Mouse (Mus musculus) heart, embryonic 11.5 days (tissue): ENCODE measurements around the gene Tgfb2. TPM values are rescaled to one million over a fixed set of nuclear protein-coding genes. Genes with fewer than 3 reads are reported as not detected.

ENCODE experiments used
- ATAC-seq: fragments of 200-750 bp; cut with Nextera tagmentation; replicated peaks from 2 replicates; pipeline ENCODE4 v1.8.0; 2017; ENCODE audit warnings: moderate library complexity; ENCODE audit not compliant: insufficient number of reproducible peaks, low FRiP score, low TSS enrichment
- H3K27ac ChIP-seq: fragments of 300-500 bp; sonication (generic); 2 replicates; pipeline ENCODE4 v1.5.1; 2014; ENCODE audit warnings: mild to moderate bottlenecking, low read depth, low read length
- H3K27me3 ChIP-seq: fragments of 300-500 bp; sonication (generic); 2 replicates; pipeline ENCODE4 v1.6.1; 2014; ENCODE audit warnings: mild to moderate bottlenecking, low read length, mixed read lengths; ENCODE audit not compliant: control insufficient read depth, insufficient read depth
- H3K36me3 ChIP-seq: fragments of 300-500 bp; sonication (generic); 2 replicates; pipeline ENCODE4 v1.6.1; 2014; ENCODE audit warnings: mild to moderate bottlenecking, low read length, moderate library complexity, mixed read lengths; ENCODE audit not compliant: control insufficient read depth, insufficient read depth
- H3K4me1 ChIP-seq: fragments of 300-500 bp; sonication (generic); 2 replicates; pipeline ENCODE4 v1.6.1; 2014; ENCODE audit warnings: low read length; ENCODE audit not compliant: control insufficient read depth, insufficient read depth
- H3K4me2 ChIP-seq: fragments of 300-500 bp; sonication (generic); 2 replicates; pipeline ENCODE4 v1.6.1; 2014; ENCODE audit warnings: mild to moderate bottlenecking, moderate library complexity
- H3K4me3 ChIP-seq: fragments of 300-500 bp; sonication (generic); 2 replicates; pipeline ENCODE4 v1.5.1; 2014; ENCODE audit warnings: low read depth, low read length
- H3K9ac ChIP-seq: fragments of 300-500 bp; sonication (generic); 2 replicates; pipeline ENCODE4 v1.6.1; 2014; ENCODE audit warnings: mild to moderate bottlenecking, low read depth, low read length, moderate library complexity
- H3K9me3 ChIP-seq: fragments of 300-500 bp; sonication (generic); replicated peaks from 2 replicates; pipeline ENCODE4 v1.6.1; 2016; ENCODE audit warnings: low read length; ENCODE audit not compliant: control insufficient read depth
- WGBS: fragments of 180-500 bp; shearing (Covaris S2); extraction: QIAGEN DNeasy Blood & Tissue Kit; methylation state at CpG from one replicate; pipeline ENCODE4 v1.1.7; 2014; ENCODE audit not compliant: insufficient replicate concordance; 5-methylcytosine and 5-hydroxymethylcytosine counted together
- polyA plus RNA-seq: library from polyadenylated mRNA; unstranded; fragments of >200 nt; fragmentation: Nextera tagmentation; extraction: Ambion mirVana; gene quantifications from 2 replicates; pipeline ENCODE4 v1.2.1, GENCODE M21; 2014

The Tgfb2 gene
- polyA plus RNA-seq, 1 experiment from 2014 or later = 56.5 TPM

DNA sequence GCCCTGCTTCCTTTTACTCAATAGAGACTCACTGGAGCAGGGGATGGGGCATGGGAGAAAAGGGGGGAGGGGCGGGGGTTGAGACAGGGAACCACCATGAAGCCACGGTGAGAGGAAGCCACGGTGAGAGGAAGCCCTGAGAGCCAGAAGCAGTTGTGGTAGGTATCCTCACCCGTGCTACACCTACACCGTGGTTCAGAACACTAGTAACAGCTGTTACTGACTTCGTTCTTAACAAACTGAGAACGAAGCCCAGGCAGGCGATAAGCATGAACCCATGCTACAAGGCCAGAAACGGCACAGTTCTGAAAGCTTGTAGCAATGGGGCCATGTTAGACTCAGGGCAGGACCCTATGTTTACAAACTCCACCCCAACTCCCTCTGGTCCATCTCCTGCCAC lies 9.6 kb downstream of the Tgfb2 start:
- H3K4me1 ChIP-seq = peaks cover 4% of the 10 kb centered on the region; the same call in 1 of the 2 replicates
- no peak overlapping the region for H3K27ac ChIP-seq
- no peaks in the 10 kb centered on the region for H3K9me3 ChIP-seq
- H3K4me2 ChIP-seq = no peak overlapping the region
- H3K27me3 ChIP-seq = no peaks in the 10 kb centered on the region
- H3K36me3 ChIP-seq = no peaks in the 10 kb centered on the region
- ATAC-seq = no peak
- no peak overlapping the region for H3K4me3 ChIP-seq
- 80% methylated on average over 9 of the region's 9 CpGs for WGBS
- H3K9ac ChIP-seq = no peak overlapping the region

DNA sequence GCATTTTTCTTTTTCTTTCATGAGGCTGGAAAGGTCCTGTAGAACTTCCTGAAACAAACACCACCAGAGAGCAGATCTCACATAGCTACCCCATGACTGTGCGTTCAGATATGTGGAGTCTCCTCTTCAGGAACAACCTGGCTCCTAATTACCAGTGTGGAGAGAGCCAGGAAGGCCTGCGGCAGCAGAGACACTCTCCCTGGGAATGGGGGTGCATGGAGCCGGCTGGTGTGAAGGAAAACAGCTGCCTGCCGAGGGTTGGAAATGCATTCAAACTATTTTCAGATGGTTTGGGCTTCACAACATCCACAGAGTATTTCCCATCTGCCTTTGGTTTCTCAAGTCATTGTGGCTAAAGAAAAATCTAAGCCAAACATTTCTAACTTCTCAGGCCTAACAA lies 10.4 kb downstream of the Tgfb2 start:
- Histone ChIP-seq H3K27me3 (no peaks in the 10 kb centered on the region), H3K9me3 (no peaks in the 10 kb centered on the region), H3K4me2 (no peak overlapping the region), H3K36me3 (no peaks in the 10 kb centered on the region), H3K9ac (no peak overlapping the region), H3K27ac (no peak overlapping the region), H3K4me3 (no peak overlapping the region), H3K4me1 (peaks cover 4% of the 10 kb centered on the region; the same call in 1 of the 2 replicates)
- no peak for ATAC-seq
- WGBS = 44% methylated on average over 4 of the region's 4 CpGs

DNA sequence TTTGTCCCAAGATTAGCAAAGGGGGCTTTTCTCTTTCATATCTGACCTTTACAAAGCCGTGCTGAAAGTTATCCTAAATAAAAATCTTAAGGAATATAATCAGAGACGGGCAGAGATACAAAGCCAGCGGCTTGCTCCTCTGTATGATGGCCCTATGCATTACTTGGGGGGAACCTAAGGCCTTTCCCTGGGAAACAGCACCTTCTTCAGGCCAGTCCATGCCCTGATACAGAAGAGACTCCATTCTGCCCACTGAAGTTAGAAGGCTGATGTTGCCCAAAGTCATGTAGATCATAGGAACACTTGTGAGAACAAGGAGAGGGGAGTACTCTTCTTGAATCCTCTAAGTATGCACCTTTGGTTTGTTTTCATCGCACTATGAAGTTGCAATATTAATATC lies 13.4 kb downstream of the Tgfb2 start:
- peaks cover 7% of the 10 kb centered on the region; the same call in 1 of the 2 replicates for H3K4me1 ChIP-seq
- H3K27me3 ChIP-seq = no peaks in the 10 kb centered on the region
- 76% methylated on average over 4 of the region's 4 CpGs for WGBS
- no peak for ATAC-seq
- no peaks in the 10 kb centered on the region for H3K36me3 ChIP-seq
- H3K27ac ChIP-seq = no peak overlapping the region
- no peak overlapping the region for H3K9ac ChIP-seq
- H3K4me3 ChIP-seq = no peak overlapping the region
- no peaks in the 10 kb centered on the region for H3K9me3 ChIP-seq
- H3K4me2 ChIP-seq = no peak overlapping the region

DNA sequence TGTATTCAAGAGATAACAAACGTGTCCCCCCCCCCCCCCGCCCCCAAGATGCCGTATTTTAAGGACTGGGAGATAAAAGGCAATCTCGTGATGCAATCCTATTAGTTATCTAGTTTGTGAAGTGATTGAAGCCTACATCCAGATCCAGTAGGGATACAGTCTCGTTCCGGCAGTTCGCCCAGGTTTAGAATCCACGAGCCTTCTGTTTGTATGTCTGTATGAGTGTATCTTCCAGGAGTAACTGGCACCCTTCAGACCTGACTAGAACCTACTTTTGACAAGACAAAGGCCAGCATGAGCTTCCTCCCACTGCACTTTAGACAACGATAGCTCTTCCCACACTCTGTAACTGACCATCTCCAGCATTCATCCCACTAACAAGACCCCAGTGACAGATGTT lies 14.1 kb downstream of the Tgfb2 start:
- peaks cover 11% of the 10 kb centered on the region; the same call in 1 of the 2 replicates for H3K4me1 ChIP-seq
- no peaks in the 10 kb centered on the region for H3K27me3 ChIP-seq
- H3K27ac ChIP-seq = no peak overlapping the region
- H3K4me2 ChIP-seq = no peak overlapping the region
- ATAC-seq = no peak
- H3K36me3 ChIP-seq = no peaks in the 10 kb centered on the region
- H3K9ac ChIP-seq = no peak overlapping the region
- 80% methylated on average over 9 of the region's 9 CpGs for WGBS
- no peak overlapping the region for H3K4me3 ChIP-seq
- H3K9me3 ChIP-seq = no peaks in the 10 kb centered on the region

DNA sequence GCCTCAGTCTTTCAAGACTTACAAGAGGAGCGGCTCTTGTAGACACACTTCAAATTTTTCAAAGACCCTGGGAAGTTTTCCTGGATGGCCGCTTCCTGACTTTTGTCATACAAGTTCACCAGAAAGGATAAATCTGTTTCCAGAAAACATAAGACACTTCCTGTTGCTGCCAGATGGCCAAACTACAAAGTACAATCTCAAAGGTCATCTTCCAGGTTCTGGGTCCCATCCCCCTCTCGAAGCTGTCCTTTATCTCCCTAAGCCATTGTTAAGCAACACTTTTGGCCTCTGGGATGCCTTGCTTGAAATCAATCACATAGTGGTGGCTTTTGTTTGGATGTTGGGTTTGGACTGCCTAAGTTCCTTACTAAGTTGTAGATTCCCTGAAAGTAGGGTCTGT lies 21.7 kb downstream of the Tgfb2 start:
- no peak overlapping the region for H3K4me2 ChIP-seq
- no peak for ATAC-seq
- no peak overlapping the region for H3K9ac ChIP-seq
- no peaks in the 10 kb centered on the region for H3K27me3 ChIP-seq
- no peaks in the 10 kb centered on the region for H3K9me3 ChIP-seq
- no peaks in the 10 kb centered on the region for H3K36me3 ChIP-seq
- WGBS = 75% methylated on average over 3 of the region's 3 CpGs
- no peak overlapping the region for H3K4me3 ChIP-seq
- H3K27ac ChIP-seq = no peak overlapping the region
- H3K4me1 ChIP-seq = peaks cover 35% of the 10 kb centered on the region

DNA sequence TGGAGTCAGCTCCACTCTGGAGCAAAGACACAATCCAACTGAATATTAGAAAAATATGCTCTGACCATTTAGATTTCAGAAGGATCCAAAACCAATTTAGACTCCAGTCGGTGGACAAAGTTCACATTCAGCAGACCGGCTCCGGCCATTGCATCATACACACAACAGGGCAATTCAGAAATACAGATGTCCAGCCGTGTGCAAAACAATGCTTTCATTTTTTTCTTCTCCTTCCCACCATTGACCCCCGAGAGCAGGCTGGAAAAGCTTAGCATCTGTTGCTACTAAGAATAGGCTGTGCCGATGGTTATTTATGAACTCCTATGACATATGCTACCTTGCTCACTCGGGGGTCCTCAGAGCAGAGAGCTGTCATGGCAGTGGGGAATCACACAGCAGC lies 23.2 kb downstream of the Tgfb2 start:
- no peaks in the 10 kb centered on the region for H3K36me3 ChIP-seq
- H3K4me1 ChIP-seq = peaks cover 41% of the 10 kb centered on the region
- H3K4me3 ChIP-seq = no peak overlapping the region
- H3K27me3 ChIP-seq = no peaks in the 10 kb centered on the region
- WGBS = 46% methylated on average over 7 of the region's 7 CpGs
- no peak overlapping the region for H3K9ac ChIP-seq
- H3K4me2 ChIP-seq = no peak overlapping the region
- H3K27ac ChIP-seq = no peak overlapping the region; the same call in 1 of the 2 replicates
- H3K9me3 ChIP-seq = no peaks in the 10 kb centered on the region
- no peak for ATAC-seq

DNA sequence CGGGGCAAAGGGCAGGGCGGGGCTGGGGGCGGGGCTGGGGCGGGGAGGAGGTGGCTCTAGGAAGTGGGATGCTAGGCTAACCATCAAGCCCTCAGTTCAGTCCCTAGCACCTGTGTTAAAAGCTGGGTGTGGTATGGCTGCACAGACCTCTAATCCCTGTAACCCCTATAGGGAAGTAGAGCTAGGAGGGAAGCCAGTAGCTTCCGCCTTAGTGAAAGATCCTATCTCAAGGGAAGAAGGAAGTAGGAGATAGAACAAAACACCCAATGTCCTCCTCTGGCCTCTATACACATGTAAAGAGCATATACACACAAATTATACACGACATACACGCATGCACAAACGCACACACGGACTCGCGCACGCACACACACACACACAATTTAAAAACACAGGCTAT lies 28.2 kb downstream of the Tgfb2 start:
- Histone ChIP-seq H3K4me2 (no peak overlapping the region), H3K4me3 (no peak overlapping the region), H3K9ac (no peak overlapping the region), H3K27ac (no peak overlapping the region), H3K36me3 (no peaks in the 10 kb centered on the region), H3K27me3 (no peaks in the 10 kb centered on the region), H3K4me1 (peaks cover 34% of the 10 kb centered on the region), H3K9me3 (no peaks in the 10 kb centered on the region)
- no peak for ATAC-seq
- 78% methylated on average over 12 of the region's 12 CpGs for WGBS

DNA sequence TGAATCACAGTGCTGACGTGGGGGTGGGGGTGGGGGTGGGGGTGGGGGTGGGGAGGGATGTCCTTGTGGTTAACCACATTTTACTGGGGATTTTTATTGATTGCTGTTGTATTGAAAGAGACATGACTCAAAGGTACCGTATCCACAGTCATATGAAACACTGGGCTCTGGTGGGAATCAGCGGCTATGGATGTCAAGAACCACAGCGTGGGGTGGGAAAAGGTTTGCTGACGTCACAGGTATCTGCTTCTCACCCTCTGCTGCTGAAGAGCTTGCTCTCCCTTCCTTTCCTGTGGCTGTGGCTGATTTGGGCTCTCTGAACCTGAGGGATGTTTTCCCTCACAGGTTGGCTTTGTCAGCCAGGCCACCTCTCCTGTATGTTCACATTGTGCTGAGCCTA lies 29.6 kb downstream of the Tgfb2 start:
- Histone ChIP-seq H3K4me1 (peaks cover 26% of the 10 kb centered on the region), H3K4me3 (no peak overlapping the region), H3K27me3 (no peaks in the 10 kb centered on the region), H3K36me3 (no peaks in the 10 kb centered on the region), H3K9ac (no peak overlapping the region), H3K9me3 (no peaks in the 10 kb centered on the region), H3K27ac (no peak overlapping the region), H3K4me2 (no peak overlapping the region)
- ATAC-seq = no peak
- WGBS = 58% methylated on average over 5 of the region's 5 CpGs

DNA sequence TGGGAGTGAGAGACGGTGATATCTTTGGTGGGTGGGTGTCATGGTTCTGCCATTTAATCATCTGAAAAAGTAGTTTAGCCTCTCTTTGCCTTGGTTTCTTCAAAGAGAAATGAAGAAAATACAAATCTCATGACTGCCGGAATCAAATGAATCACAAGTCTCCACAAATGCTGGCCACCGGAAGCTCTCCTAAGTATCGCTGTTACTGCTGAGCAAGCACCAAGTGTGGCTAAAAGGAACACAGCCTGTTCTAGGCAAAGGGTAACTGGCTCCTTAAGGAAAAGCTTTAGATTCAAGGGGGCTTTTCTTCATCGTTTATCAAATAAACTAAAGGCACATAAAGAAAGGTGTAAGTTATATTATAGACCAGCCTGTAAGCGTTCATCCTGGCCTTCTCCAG lies 30.5 kb downstream of the Tgfb2 start:
- Histone ChIP-seq H3K36me3 (no peaks in the 10 kb centered on the region), H3K9me3 (no peaks in the 10 kb centered on the region), H3K4me2 (no peak overlapping the region), H3K4me1 (peaks cover 19% of the 10 kb centered on the region), H3K9ac (no peak overlapping the region), H3K27me3 (no peaks in the 10 kb centered on the region), H3K4me3 (no peak overlapping the region), H3K27ac (no peak overlapping the region)
- ATAC-seq = no peak
- WGBS = 77% methylated on average over 6 of the region's 6 CpGs
